Mouse (Mus musculus) cerebellum, postnatal 4 days (tissue): ENCODE measurements around the gene Mcrip1.
"Not testable (repeated sequence)": the region's sequence is repeated elsewhere in the genome, so short reads cannot be mapped to it uniquely, and the experiment has no call there.

ENCODE experiments used
- DNase-seq, 2 experiments: peaks; one replicate each; pipeline ENCODE4 v3.0.0; 2022; ENCODE audit warnings: low spot score in 2 of 2, mixed read lengths in 1 of 2

Mcrip1 gene

DNA sequence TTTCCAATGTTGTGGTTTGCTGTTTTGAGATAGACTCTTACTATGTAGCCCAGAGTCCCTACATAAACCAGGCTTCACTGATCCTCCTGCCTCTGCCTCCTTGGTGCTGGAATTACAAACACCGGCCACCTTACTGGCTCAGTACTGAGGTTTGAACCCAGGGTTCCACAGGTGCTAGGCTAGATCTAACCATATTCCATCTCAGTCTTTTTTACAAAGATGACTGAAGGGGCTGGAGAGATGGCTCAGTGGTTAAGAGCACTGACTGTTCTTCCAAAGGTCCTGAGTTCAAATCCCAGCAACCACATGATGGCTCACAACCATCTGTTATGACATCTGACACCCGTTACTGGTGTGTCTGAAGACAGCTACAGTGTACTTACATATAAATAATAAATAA lies 35.3 kb downstream of the Mcrip1 start:
- not testable (repeated sequence) for DNase-seq

- no peak for DNase-seq
Measured at GRCm38 (mm10) chr11:120512790-120513453, 36.6 kb downstream of the Mcrip1 start.

GRCm38 (mm10) chr11:120510375-120511030 lies 39.0 kb downstream of the Mcrip1 start:
- DNase-seq: no peak

GRCm38 (mm10) chr11:120509940-120510339 lies 39.6 kb downstream of the Mcrip1 start:
- DNase-seq: no peak

DNA sequence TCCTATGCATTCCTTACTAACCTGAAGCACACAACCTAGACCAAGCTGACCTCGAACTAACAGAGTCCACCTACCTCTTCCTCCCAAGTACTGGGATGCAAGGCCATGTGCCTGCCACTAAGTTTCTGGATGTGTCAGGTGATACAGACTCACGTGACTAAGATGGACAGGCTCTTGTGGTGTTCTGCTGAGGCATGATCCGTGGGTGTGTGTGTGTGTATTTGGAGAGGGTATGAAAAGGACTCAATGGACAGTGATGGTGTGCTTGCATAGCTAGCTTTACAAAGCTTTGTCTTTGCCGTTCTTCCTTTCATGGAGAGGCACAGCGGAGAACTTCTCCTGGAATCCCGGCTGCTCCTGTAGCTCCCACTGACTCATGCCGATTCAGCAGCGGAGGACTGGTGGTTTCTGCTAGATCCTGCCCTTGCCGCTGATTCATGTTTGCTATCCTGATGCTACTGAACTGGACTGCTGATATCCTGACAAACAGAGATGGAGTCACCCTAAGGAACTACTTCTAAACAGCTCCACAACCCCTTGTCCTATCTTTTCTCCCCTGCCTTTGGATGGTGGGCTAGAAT lies 41.1 kb downstream of the Mcrip1 start:
- no peak for DNase-seq

- DNase-seq: no peak
Measured at GRCm38 (mm10) chr11:120507611-120508289, 41.8 kb downstream of the Mcrip1 start.

DNA sequence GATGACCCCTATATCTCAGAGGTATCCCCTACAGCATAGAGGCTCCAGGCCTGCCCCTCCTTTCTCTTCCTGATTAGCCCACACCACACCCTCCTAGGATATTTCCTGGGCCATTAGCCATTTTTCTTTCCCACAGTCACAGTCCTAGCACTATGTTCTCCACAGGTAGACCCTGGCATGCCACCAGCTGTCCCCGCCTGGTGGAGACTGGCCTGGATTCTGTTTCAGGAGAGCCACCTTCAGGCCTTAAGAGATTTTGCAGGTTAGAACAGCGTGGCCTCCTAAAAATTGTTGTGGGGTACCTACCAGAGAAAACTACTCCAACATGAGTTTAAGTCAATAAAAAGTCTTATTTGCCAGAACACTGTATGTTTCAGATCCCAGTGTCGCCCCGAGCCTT lies 42.6 kb downstream of the Mcrip1 start:
- no peak for DNase-seq

- DNase-seq: no peak
Measured at GRCm38 (mm10) chr11:120505661-120506060, 43.9 kb downstream of the Mcrip1 start.

DNA sequence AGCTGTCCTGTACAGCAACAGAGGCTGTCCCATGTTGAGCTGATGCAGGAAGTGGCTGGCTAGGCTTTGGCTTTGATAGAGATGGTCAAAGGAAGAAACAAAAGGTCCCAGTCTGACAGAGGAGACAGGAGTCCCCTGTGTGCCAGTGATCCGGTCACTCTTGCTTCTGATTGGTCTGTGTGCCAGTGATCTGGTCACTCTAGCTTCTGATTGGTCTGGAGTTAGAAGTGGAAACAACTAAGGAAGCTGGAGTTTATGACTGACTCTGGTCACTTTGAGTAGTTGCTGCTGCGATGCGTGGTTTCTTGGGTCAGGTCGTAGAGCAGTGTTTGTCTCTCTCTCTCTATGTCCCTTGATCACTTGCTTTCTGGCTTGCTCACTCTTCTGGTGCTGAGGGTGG lies 47.8 kb downstream of the Mcrip1 start:
- no peak for DNase-seq

GRCm38 (mm10) chr11:120501018-120501417 lies 48.5 kb downstream of the Mcrip1 start:
- DNase-seq: no peak

DNA sequence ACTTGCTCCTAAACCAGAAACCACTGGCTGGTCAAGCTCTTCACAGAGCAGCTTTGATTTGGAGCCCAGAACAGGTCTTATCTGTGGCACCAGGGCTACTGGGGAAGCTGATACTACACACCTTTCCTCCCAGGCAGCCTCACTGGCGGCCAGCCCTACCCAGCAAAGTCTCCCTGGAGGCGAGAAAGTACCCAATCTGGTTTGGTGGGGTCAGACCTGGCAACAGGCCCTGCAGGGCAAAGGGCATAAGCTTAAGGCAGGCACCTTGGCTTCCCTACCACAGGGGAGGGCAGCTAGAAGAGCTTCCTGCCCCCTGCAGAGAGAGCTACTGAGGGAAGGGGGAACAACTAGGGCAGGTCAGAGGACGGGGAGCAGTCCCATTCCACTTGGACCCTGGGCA lies 49.2 kb downstream of the Mcrip1 start:
- DNase-seq: no peak

DNA sequence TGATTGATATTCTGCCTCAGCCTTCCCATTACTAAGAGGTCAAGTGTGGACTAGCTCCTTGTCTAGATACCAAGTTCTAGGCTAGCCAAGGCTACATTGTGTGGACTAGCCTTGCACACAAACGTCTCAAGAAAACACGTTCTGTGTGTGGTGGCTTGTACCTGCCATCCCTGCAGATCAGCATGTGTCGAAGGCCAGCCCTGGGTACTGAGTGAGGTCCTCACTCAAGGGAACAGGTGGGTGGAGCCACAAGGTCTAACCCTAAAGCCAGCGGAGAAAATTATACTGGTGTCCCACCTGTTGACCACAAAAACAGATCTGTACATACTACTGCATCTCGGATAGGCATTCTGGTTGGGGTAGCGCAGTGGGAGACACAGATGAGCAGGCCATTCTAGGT lies 49.6 kb downstream of the Mcrip1 start:
- no peak for DNase-seq

GRCm38 (mm10) chr11:120498891-120499290 lies 50.6 kb downstream of the Mcrip1 start:
- no peak for DNase-seq

- DNase-seq: no peak
Measured at GRCm38 (mm10) chr11:120498226-120498625, 51.3 kb downstream of the Mcrip1 start.

DNA sequence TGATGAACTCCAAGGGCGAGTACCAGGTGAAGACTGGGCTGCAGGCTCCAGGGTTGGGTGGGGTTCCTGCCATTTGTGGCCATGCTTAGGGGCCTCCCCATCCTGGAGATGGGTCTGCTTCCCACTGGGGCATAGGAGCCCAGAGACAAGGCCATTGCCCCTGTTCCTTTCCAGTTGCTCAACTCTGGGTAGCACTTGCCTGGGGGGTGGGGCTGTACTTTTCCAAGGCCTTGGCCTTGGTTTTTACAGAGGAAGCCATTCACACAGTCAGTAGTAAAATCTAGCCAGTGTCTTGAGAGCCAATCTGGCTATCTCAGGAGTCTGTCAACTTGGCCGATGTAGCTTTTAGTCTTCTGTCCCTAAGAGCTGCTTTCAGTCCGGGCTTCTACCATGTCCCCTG lies 52.1 kb downstream of the Mcrip1 start:
- no peak for DNase-seq

- DNase-seq: no peak
Measured at GRCm38 (mm10) chr11:120493911-120494310, 55.6 kb downstream of the Mcrip1 start.

DNA sequence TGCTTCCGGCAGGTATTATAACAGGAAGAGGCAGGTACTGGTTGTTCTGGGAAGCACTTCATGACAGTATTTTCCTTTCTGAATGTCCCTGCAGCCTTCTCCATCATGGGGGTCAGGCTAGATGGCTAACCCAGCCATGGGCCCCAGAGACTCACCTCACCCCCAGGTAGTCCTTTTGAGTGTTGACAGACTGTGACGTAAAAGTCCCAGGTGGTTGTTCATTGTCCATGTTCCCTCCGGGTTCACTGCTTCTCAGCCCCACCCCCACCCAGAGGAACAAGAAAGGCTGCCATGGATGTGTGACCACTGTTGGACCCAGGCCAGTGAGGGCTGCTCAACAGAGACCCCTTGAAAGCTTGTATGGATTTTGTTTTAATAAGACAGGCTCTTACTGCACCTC lies 56.2 kb downstream of the Mcrip1 start:
- DNase-seq: no peak
